Mouse (Mus musculus) hindbrain, embryonic 12.5 days (tissue): ENCODE measurements around the gene Clec1a. TPM values are rescaled to one million over a fixed set of nuclear protein-coding genes. Genes with fewer than 3 reads are reported as not detected.

Experiments
- ATAC-seq: fragments of 200-750 bp; cut with Nextera tagmentation; 2 replicates; pipeline ENCODE4 v1.8.0; 2017; ENCODE audit warnings: moderate TSS enrichment; ENCODE audit not compliant: low FRiP score
- H3K27ac ChIP-seq: fragments of 300-500 bp; sonication (generic); 2 replicates; pipeline ENCODE4 v1.5.1; 2016; ENCODE audit warnings: mild to moderate bottlenecking
- H3K27me3 ChIP-seq: fragments of 300-500 bp; sonication (generic); 2 replicates; pipeline ENCODE4 v1.6.1; 2016; ENCODE audit warnings: mild to moderate bottlenecking
- H3K36me3 ChIP-seq: fragments of 300-500 bp; sonication (generic); 2 replicates; pipeline ENCODE4 v1.6.1; 2016; ENCODE audit warnings: mild to moderate bottlenecking
- H3K4me1 ChIP-seq: fragments of 300-500 bp; sonication (generic); 2 replicates; pipeline ENCODE4 v1.6.1; 2016
- H3K4me2 ChIP-seq: fragments of 300-500 bp; sonication (generic); replicated peaks from 2 replicates; pipeline ENCODE4 v1.6.1; 2016; ENCODE audit warnings: mild to moderate bottlenecking
- H3K4me3 ChIP-seq: fragments of 300-500 bp; sonication (generic); 2 replicates; pipeline ENCODE4 v1.5.1; 2016; ENCODE audit warnings: mild to moderate bottlenecking
- H3K9ac ChIP-seq: fragments of 300-500 bp; sonication (generic); 2 replicates; pipeline ENCODE4 v1.6.1; 2016; ENCODE audit warnings: mild to moderate bottlenecking, moderate library complexity
- H3K9me3 ChIP-seq: fragments of 300-500 bp; sonication (generic); replicated peaks from 2 replicates; pipeline ENCODE4 v1.6.1; 2016; ENCODE audit warnings: mild to moderate bottlenecking
- WGBS: fragments of 180-500 bp; shearing (Covaris S2); methylation state at CpG from one replicate; pipeline ENCODE4 v1.1.7; 2016; 5-methylcytosine and 5-hydroxymethylcytosine counted together
- polyA plus RNA-seq: library from polyadenylated mRNA; unstranded; fragments of >200 nt; fragmentation: Nextera tagmentation; extraction: Ambion mirVana; gene quantifications from 2 replicates; pipeline ENCODE4 v1.2.1, GENCODE M21; 2016

The Clec1a gene
- polyA plus RNA-seq, 1 experiment from 2014 or later, result 0.98 TPM

DNA sequence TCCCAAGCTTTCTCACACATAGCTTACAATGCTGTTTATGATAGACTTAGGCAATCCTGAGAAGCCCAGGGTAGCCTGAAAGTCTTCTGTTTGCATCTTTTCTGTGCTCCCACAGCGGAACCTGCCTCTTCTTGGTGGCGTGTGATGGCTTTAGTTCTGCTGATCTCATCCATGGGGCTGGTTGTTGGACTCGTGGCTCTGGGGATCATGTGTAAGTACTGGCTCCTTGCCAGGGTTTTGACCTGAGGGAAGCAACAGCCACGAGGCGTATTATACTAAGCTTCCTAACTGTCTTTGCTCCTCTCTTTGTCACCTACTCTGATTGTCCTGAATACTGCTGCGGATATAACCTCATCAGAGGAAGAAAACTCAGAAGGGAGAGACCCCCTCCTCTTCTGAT lies 51.9 kb downstream of the Clec1a start:
- Histone ChIP-seq H3K9ac (no peak overlapping the region), H3K27me3 (no peaks in the 10 kb centered on the region), H3K36me3 (no peaks in the 10 kb centered on the region), H3K4me3 (no peak overlapping the region), H3K4me1 (no peaks in the 10 kb centered on the region), H3K27ac (no peak overlapping the region), H3K9me3 (no peaks in the 10 kb centered on the region), H3K4me2 (no peak overlapping the region)
- 61% methylated on average over 6 of the region's 6 CpGs for WGBS
- ATAC-seq, result no peak

DNA sequence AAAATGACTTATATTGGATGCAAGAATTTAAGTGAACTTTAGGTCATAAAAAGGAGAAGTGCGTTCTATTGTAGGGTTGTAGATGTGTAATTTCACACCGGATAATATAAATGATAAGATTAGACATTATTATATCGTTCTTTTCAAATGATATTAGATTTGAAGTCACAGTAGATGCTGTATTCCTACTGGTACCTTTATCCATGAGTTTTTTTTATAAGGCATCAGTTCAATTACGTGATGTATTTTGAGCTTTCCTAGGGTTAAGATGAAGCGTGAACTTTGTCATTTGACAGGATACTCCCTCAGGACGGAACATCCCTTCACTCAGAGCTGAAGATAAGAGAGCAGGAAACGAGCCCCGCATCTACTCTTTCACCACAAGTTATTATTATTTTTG lies 54.8 kb downstream of the Clec1a start, which contains the start of gene Clec1b:
Gene Clec1b, plus strand, starts transcription at position 301 of the 400 bp plus-strand sequence.
- no peaks in the 10 kb centered on the region for H3K36me3 ChIP-seq

DNA sequence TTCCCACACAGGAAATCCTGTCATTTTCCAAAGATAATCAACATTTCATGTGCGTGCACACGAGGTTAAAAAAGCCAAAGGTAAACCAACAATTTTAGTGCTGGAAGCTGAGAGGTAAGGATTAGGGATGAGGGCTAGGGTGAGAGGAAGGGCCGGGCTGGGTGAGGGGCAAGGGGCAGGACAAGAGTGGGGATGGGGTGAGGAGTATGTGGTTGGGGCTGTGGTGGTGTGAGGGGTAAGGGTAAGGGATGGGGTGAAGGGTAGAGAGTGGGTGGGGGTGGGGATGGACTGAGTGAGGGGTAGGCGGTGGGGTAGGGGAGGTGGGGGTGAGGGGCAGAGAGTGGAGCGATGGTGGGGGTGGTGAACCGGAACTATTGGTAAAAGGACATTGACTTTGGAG lies 58.1 kb downstream of the Clec1a start:
- Histone ChIP-seq H3K36me3 (no peaks in the 10 kb centered on the region), H3K9me3 (no peaks in the 10 kb centered on the region), H3K27ac (no peak overlapping the region), H3K4me3 (no peak overlapping the region), H3K4me1 (no peaks in the 10 kb centered on the region), H3K9ac (no peak overlapping the region), H3K27me3 (no peaks in the 10 kb centered on the region), H3K4me2 (no peak overlapping the region)
- 75% methylated on average over 6 of the region's 6 CpGs for WGBS
- peak; percentile 46; the same call in 1 of the 2 replicates for ATAC-seq

More for the DNA sequence above, 54.8 kb downstream of the Clec1a start, which contains the start of gene Clec1b:
- no peak within 1 kb of the TSS for H3K4me2 ChIP-seq
- H3K9ac ChIP-seq, result no peak within 1 kb of the TSS
- no peaks in the 10 kb centered on the region for H3K9me3 ChIP-seq
- no peak within 1 kb of the TSS for H3K27ac ChIP-seq
- H3K4me1 ChIP-seq, result no peaks in the 10 kb centered on the region
- H3K4me3 ChIP-seq, result no peak within 1 kb of the TSS
- no peak for ATAC-seq
- 83% methylated on average over 8 of the region's 8 CpGs for WGBS
- no peaks in the 10 kb centered on the region for H3K27me3 ChIP-seq

DNA sequence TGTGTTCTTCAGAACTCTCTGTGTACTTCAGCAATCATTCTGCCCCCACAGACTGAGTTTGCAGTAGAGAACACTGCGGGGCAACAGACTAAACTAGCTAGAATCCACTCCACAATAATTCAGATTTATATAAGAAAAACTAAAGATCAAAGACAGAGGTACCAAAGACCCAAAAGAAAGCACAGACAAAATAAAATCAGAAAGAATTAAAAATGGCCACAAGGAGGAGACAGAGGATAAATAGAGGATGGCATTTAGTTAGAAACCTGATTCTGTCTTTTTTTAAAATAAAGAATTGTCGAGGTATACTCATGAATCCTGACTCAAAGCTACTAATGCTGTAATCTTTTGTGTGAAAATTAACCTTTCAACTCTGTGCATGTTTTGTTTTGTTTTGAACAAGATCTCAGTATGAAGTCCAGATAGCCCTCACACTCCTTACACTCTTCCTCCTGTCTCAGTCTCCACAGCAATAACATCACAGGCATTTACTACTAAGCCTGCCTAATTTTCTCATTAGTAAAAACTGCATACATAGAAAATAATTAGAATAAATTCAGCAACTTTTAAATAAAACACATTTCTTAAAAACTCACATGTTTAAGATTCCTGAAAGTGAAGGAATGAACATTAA lies 58.6 kb downstream of the Clec1a start:
- Histone ChIP-seq H3K9me3 (no peaks in the 10 kb centered on the region), H3K27me3 (no peaks in the 10 kb centered on the region), H3K4me1 (no peaks in the 10 kb centered on the region), H3K4me2 (no peak overlapping the region), H3K9ac (no peak overlapping the region), H3K4me3 (no peak overlapping the region), H3K36me3 (no peaks in the 10 kb centered on the region), H3K27ac (no peak overlapping the region)
- no peak for ATAC-seq
- 37% methylated on average over 2 of the region's 2 CpGs for WGBS

DNA sequence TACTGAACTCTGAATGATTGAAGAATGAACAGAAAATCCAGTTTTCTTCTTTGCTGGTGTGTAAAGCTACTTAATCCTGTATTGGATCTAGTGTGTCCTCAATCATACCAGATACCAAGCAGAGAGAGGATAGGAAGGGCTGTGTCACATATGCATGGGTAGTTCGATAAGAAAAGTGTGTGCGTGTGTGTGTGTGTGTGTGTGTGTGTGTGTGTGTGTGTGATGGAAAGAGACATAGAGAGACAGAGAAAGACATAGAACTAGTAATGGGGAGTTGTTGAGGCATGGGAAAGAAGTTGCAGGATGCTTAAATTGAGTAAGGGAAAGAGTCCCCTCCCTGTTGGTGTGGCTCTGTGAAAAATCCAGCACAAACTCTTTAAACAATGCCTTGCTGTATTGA lies 66.0 kb downstream of the Clec1a start, which contains the start of gene Clec12b:
Gene Clec12b, minus strand, starts transcription at position 101 of the 400 bp plus-strand sequence.
- no peaks in the 10 kb centered on the region for H3K27me3 ChIP-seq
- H3K36me3 ChIP-seq, result no peaks in the 10 kb centered on the region
- no peak within 1 kb of the TSS for H3K9ac ChIP-seq
- no peak within 1 kb of the TSS for H3K4me2 ChIP-seq
- no peak within 1 kb of the TSS for H3K4me3 ChIP-seq
- WGBS, result 65% methylated on average over 2 of the region's 2 CpGs
- no peaks in the 10 kb centered on the region for H3K4me1 ChIP-seq
- ATAC-seq, result no peak
- 0 out of 2 replicates have a peak within 1 kb of the TSS, but pooled peaks have one; percentile 12 for H3K27ac ChIP-seq
- H3K9me3 ChIP-seq, result no peaks in the 10 kb centered on the region

DNA sequence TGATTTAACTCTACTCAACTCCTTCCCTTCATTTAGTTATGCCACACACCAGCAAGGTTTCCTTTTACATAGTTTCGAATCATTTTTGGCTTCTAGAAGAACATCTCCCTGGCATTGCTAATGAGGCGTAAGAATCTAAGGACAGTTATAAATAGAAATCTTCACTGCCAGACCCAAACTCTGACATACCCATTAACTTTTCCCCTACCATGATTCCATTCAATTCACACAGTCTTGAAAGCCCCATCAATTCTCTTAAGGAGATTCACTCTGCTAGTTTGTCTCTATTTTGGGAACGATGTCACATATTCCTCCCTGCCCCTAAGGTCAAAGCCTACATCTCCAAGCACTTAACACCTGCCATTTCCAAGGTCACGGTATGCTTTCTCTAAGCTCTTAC lies 66.8 kb downstream of the Clec1a start:
- Histone ChIP-seq H3K27ac (no peak overlapping the region), H3K27me3 (no peaks in the 10 kb centered on the region), H3K9ac (no peak overlapping the region), H3K36me3 (no peaks in the 10 kb centered on the region), H3K4me2 (no peak overlapping the region), H3K9me3 (no peaks in the 10 kb centered on the region), H3K4me1 (no peaks in the 10 kb centered on the region), H3K4me3 (no peak overlapping the region)
- 49% methylated on average over 4 of the region's 4 CpGs for WGBS
- no peak for ATAC-seq

DNA sequence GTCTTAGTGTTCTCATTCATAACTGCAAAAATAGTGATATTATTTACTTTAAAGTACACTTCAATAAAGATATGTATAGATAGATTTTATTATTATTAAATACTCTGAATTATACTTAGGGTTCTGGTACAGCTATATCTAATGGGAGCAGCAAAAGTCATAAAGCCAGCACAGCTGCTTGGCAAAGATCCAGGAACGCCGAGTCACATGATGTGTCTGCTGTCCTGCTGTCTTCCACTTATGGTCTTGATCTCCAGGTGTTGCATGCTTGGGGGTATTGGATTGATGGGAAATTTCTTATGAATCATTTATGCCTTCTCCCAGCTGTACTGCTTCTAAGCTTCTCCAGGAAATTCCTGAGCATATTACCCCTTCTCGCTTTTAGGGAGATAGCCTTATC lies 68.3 kb downstream of the Clec1a start:
- 92% methylated on average over 3 of the region's 3 CpGs for WGBS
- Histone ChIP-seq H3K9me3 (no peaks in the 10 kb centered on the region), H3K36me3 (no peaks in the 10 kb centered on the region), H3K27ac (no peak overlapping the region), H3K4me1 (no peaks in the 10 kb centered on the region), H3K4me3 (no peak overlapping the region), H3K4me2 (no peak overlapping the region), H3K9ac (no peak overlapping the region), H3K27me3 (no peaks in the 10 kb centered on the region)
- ATAC-seq, result no peak

DNA sequence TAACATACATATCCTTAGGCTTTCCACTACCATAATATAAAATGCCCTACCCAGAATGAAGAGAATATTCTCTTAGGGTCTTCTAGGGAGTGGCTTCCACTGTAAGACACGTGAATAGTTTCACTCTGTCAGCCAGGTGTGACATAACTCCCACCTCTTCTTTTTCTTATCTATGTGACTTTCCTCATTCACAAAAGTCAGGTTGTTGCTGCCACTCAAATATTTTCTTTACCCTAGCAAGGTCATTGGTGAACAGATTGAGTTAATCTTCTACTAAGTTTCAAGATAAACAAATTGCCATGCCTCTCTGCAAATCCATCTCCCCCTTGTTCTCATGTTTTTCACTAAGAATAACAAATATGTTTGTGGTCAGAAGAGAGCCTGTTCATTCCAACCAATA lies 70.1 kb downstream of the Clec1a start:
- no peak overlapping the region for H3K27ac ChIP-seq
- no peaks in the 10 kb centered on the region for H3K4me1 ChIP-seq
- H3K4me2 ChIP-seq, result no peak overlapping the region
- 78% methylated on average over 1 of the region's 1 CpGs for WGBS
- no peak for ATAC-seq
- H3K9me3 ChIP-seq, result no peaks in the 10 kb centered on the region
- H3K36me3 ChIP-seq, result no peaks in the 10 kb centered on the region
- no peaks in the 10 kb centered on the region for H3K27me3 ChIP-seq
- no peak overlapping the region for H3K4me3 ChIP-seq
- H3K9ac ChIP-seq, result no peak overlapping the region

DNA sequence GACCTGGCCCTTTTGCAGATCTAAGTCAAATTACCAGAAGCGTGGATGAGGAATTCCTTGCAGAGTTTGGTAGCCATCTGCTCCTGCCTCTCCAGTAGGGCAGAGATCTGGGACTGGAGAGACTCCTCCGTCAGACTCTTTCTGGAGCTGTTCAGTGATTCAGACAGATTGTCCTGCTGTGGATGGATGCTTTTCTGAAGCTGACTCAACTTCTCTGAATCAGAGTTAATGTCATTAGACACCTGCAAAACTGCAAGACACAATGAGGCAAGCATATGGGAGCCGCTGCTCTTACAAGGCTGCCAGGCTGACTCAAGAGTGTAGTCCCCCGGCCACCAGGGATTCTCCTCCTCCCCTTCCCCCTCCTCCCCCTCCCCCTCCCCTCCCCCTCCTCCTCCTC lies 71.3 kb downstream of the Clec1a start:
- Histone ChIP-seq H3K9ac (no peak overlapping the region), H3K4me2 (no peak overlapping the region), H3K27ac (no peak overlapping the region), H3K27me3 (no peaks in the 10 kb centered on the region), H3K4me1 (no peaks in the 10 kb centered on the region), H3K4me3 (no peak overlapping the region), H3K36me3 (no peaks in the 10 kb centered on the region), H3K9me3 (no peaks in the 10 kb centered on the region)
- WGBS, result 73% methylated on average over 3 of the region's 4 CpGs
- ATAC-seq, result no peak

DNA sequence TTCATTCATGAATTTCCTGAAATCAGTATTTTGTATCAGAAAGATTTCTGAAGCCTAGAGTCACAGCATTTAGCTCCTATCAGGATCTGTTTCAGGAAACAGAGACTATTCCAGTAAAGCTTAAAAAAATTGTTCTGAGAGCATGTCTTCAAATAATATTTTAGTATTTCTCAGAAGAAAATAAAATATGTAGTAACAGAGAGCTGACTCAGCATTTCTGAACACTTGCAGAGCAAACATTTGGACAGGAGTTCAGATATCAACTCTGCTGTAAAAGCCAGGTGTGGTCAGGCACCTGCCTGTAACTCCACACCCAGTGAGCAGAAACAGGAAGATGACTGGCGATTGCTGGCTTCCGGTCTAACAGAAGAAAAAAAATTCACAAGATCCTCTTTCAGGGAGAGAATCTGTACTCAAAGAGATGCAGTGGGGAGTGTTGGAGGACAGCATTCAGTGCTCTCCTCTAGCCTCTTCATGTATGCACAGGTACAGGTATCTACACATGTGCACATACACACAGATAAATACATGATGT lies 76.8 kb downstream of the Clec1a start:
- Histone ChIP-seq H3K27me3 (no peaks in the 10 kb centered on the region), H3K27ac (no peak overlapping the region), H3K4me1 (no peaks in the 10 kb centered on the region), H3K36me3 (no peaks in the 10 kb centered on the region), H3K9ac (no peak overlapping the region), H3K4me2 (no peak overlapping the region), H3K4me3 (no peak overlapping the region), H3K9me3 (no peaks in the 10 kb centered on the region)
- no peak for ATAC-seq
- WGBS, result 88% methylated on average over 2 of the region's 2 CpGs

Other genes starting within 250 kb of the Clec1a start
- gene Cd69, start 176.6 kb downstream of the Clec1a start, polyA plus RNA-seq, result 0.22 TPM in 1 of 2 replicates, not detected in the other
- gene 4922502D21Rik, start 120.2 kb downstream of the Clec1a start, polyA plus RNA-seq, result not detected in 2 replicates
- gene Clec12a, start 109.3 kb downstream of the Clec1a start, polyA plus RNA-seq, result 0.38 and 0.40 TPM in 2 replicates
- 0.17 TPM in 1 of 2 replicates, not detected in the other for gene Clec12b, start 66.1 kb downstream of the Clec1a start, polyA plus RNA-seq
- 4.8 TPM in 2 replicates for gene Clec1b, start 54.7 kb downstream of the Clec1a start, polyA plus RNA-seq
- gene Clec9a, start 43.1 kb downstream of the Clec1a start, polyA plus RNA-seq, result 0.12 and 0.16 TPM in 2 replicates
- 0.07 TPM in 1 of 2 replicates, not detected in the other for gene Olr1, start 55.2 kb upstream of the Clec1a start, polyA plus RNA-seq
- gene Tmem52b, start 60.6 kb upstream of the Clec1a start, polyA plus RNA-seq, result not detected in 2 replicates
- 105 and 106 TPM in 2 replicates for gene Gabarapl1, start 81.2 kb upstream of the Clec1a start, polyA plus RNA-seq
- not detected in 2 replicates for gene Klre1, start 125.9 kb upstream of the Clec1a start, polyA plus RNA-seq
- not detected in 2 replicates for gene Klrd1, start 139.8 kb upstream of the Clec1a start, polyA plus RNA-seq
- 0.25 TPM in 2 replicates for gene Klrk1, start 171.9 kb upstream of the Clec1a start, polyA plus RNA-seq
- gene Klrc3, start 191.3 kb upstream of the Clec1a start, polyA plus RNA-seq, result not detected in 2 replicates
- not detected in 2 replicates for gene Klrc2, start 208.7 kb upstream of the Clec1a start, polyA plus RNA-seq
- gene Klrc1, start 227.0 kb upstream of the Clec1a start, polyA plus RNA-seq, result not detected in 2 replicates